Mouse (Mus musculus) ovary, postnatal 36 days (tissue): ENCODE measurements around the gene Btbd35f12.
"Not testable (repeated sequence)": the region's sequence is repeated elsewhere in the genome, so short reads cannot be mapped to it uniquely, and the experiment has no call there.

Experiments
- DNase-seq: peaks from one replicate; pipeline ENCODE4 v3.0.0; 2022; ENCODE audit warnings: low spot score, mixed read lengths

Gene Btbd35f12

GRCm38 (mm10) chrX:33313079-33313478 lies at the start of gene Btbd35f12:
Gene Btbd35f12, plus strand, starts transcription at chrX:33313379.
- not testable (repeated sequence) for DNase-seq

- DNase-seq: peak; percentile 4
These were observed 40.1 kb downstream of the Btbd35f12 start for GRCm38 (mm10) chrX:33353254-33353653.
